Mouse (Mus musculus) myocyte (in vitro differentiated cells): Measurements from ENCODE around the gene Drd4. TPM values are rescaled to one million over a fixed set of nuclear protein-coding genes. Genes with fewer than 3 reads are reported as not detected.
A peak's percentile ranks its signal among the peaks of the same experiment; 100 is the strongest.
"Not testable (repeated sequence)": the region's sequence is repeated elsewhere in the genome, so short reads cannot be mapped to it uniquely, and the experiment has no call there.

Experiments
- H3K27me3 ChIP-seq: one replicate; pipeline ENCODE4 v1.6.1; 2011; ENCODE audit not compliant: control insufficient read depth, insufficient read depth, insufficient read length
- H3K36me3 ChIP-seq: one replicate; pipeline ENCODE4 v1.6.1; 2011; ENCODE audit not compliant: control insufficient read depth, insufficient read depth
- H3K4me2 ChIP-seq: one replicate; pipeline ENCODE4 v1.6.1; 2011; ENCODE audit warnings: low read depth, control low read depth
- H3K4me3 ChIP-seq: one replicate; pipeline ENCODE4 v1.5.1; 2011; ENCODE audit warnings: mild to moderate bottlenecking, control low read depth, moderate library complexity
- H3K79me2 ChIP-seq: one replicate; pipeline ENCODE4 v1.6.1; 2011; ENCODE audit not compliant: control insufficient read depth, insufficient read depth
- H3ac ChIP-seq: one replicate; pipeline ENCODE4 v1.6.1; 2011; ENCODE audit not compliant: control insufficient read depth, insufficient read length
- CEBPB ChIP-seq: IDR thresholded peaks from 2 replicates; pipeline ENCODE4 v1.6.1; 2011; ENCODE audit warnings: mild to moderate bottlenecking, moderate library complexity; ENCODE audit not compliant: poor library complexity, insufficient read depth, severe bottlenecking
- E2F4 ChIP-seq: IDR thresholded peaks from one replicate; pipeline ENCODE4 v1.6.1; 2011; ENCODE audit warnings: mild to moderate bottlenecking, control low read depth, moderate library complexity; ENCODE audit not compliant: insufficient read depth
- MAX ChIP-seq: IDR thresholded peaks from one replicate; pipeline ENCODE4 v1.6.1; 2011; ENCODE audit warnings: low read depth, mild to moderate bottlenecking, control low read depth
- MYOD1 ChIP-seq, 3 experiments: IDR thresholded peaks; one replicate each; pipeline ENCODE4 v1.6.1; 2011; ENCODE audit warnings: control low read depth in 2 of 3, low read depth in 2 of 3, mild to moderate bottlenecking in 2 of 3, moderate library complexity in 1 of 3; ENCODE audit not compliant: insufficient read length in 2 of 3, control insufficient read depth in 1 of 3
- MYOG ChIP-seq, 3 experiments: IDR thresholded peaks; one replicate each; pipeline ENCODE4 v1.6.1; 2011; ENCODE audit warnings: control low read depth in 2 of 3, low read depth in 2 of 3, mild to moderate bottlenecking in 2 of 3; ENCODE audit not compliant: insufficient read length in 2 of 3, control insufficient read depth in 1 of 3, insufficient read depth in 1 of 3
- POLR2A ChIP-seq: IDR thresholded peaks from one replicate; pipeline ENCODE4 v1.6.1; 2011; ENCODE audit warnings: low read depth, mild to moderate bottlenecking, control low read depth, moderate library complexity; ENCODE audit not compliant: insufficient read length
- POLR2AphosphoS2 ChIP-seq: IDR thresholded peaks from one replicate; pipeline ENCODE4 v1.6.1; 2011; ENCODE audit warnings: low read depth, control low read depth; ENCODE audit not compliant: insufficient read length
- REST ChIP-seq: IDR thresholded peaks from one replicate; pipeline ENCODE4 v1.6.1; 2011; ENCODE audit warnings: mild to moderate bottlenecking, control low read depth, moderate library complexity; ENCODE audit not compliant: insufficient read depth, insufficient read length
- SRF ChIP-seq: IDR thresholded peaks from one replicate; pipeline ENCODE4 v1.6.1; 2011; ENCODE audit warnings: low read depth; ENCODE audit not compliant: control insufficient read depth, insufficient read length
- TCF12 ChIP-seq: IDR thresholded peaks from one replicate; pipeline ENCODE4 v1.6.1; 2011; ENCODE audit warnings: mild to moderate bottlenecking, control low read depth; ENCODE audit not compliant: poor library complexity, insufficient read depth, severe bottlenecking
- TCF3 ChIP-seq: IDR thresholded peaks from one replicate; pipeline ENCODE4 v1.6.1; 2011; ENCODE audit warnings: low read depth, control low read depth; ENCODE audit not compliant: insufficient read length
- USF1 ChIP-seq: IDR thresholded peaks from one replicate; pipeline ENCODE4 v1.6.1; 2011; ENCODE audit warnings: low read depth, mild to moderate bottlenecking, control low read depth, moderate library complexity
- polyA plus RNA-seq: library from polyadenylated mRNA; unstranded; fragments of >200 nt; fragmentation: generic; extraction: Trizol; gene quantifications from one replicate; pipeline ENCODE4 v1.2.1, GENCODE M21; 2012; ENCODE audit warnings: missing spikeins

Drd4 gene
- polyA plus RNA-seq: not detected

GRCm38 (mm10) chr7:141291921-141292582 is at the start of gene Drd4:
Gene Drd4, plus strand, starts transcription at chr7:141292006.
- no peaks in the 10 kb centered on the region for H3K36me3 ChIP-seq
- TF ChIP-seq E2F4 (no peak), TCF3 (no peak), SRF (no peak), TCF12 (no peak)
- H3K27me3 ChIP-seq: peaks cover 23% of the 10 kb centered on the region
- no peak within 1 kb of the TSS for H3ac ChIP-seq
- H3K4me3 ChIP-seq: no peak within 1 kb of the TSS
- H3K4me2 ChIP-seq: peak within 1 kb of the TSS; percentile 48
- no peaks in the 10 kb centered on the region for H3K79me2 ChIP-seq

DNA sequence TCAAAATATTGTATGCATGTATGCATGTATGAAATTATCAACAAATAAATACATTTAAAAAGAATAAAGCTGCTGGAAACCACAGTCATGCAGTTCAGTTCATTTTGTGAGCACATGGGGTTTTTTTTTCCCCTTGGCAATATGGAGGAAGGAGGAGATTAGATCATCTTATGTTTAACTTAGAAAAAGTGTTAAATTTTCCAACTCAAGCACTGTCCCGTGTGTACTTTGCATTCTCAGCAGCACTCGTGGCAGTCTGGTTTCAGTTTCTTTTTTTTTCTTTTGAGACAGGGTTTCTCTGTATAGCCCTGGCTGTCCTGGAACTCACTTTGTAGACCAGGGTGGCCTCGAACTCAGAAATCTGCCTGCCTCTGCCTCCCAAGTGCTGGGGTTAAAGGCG is 41.3 kb upstream of the Drd4 start:
- not testable (repeated sequence) for H3K79me2 ChIP-seq, H3ac ChIP-seq, H3K4me3 ChIP-seq

GRCm38 (mm10) chr7:141256159-141256558 is 35.6 kb upstream of the Drd4 start:
- H3K27me3 ChIP-seq: no peaks in the 10 kb centered on the region
- H3ac ChIP-seq: no peak overlapping the region
- TF ChIP-seq SRF: no peak
- TF ChIP-seq CEBPB: no peak
- TF ChIP-seq POLR2AphosphoS2: no peak
- TF ChIP-seq TCF3: no peak
- TF ChIP-seq USF1: no peak
- no peak for TF ChIP-seq E2F4
- TF ChIP-seq MYOD1 (IDR thresholded peaks at IDR 0.05; ENCODE audit: control insufficient read depth in 1 of 3, insufficient read length in 2 of 3, low read depth in 2 of 3): no peak
- no peak for TF ChIP-seq TCF12
- no peak for TF ChIP-seq POLR2A
- no peak for TF ChIP-seq MAX
- TF ChIP-seq MYOG (IDR thresholded peaks at IDR 0.05; ENCODE audit: control insufficient read depth in 1 of 3, insufficient read depth in 1 of 3, insufficient read length in 2 of 3, low read depth in 2 of 3): no peak
- no peak for TF ChIP-seq REST
- no peak overlapping the region for H3K4me2 ChIP-seq
- H3K79me2 ChIP-seq: no peaks in the 10 kb centered on the region
- H3K4me3 ChIP-seq: no peak overlapping the region
- peaks cover 52% of the 10 kb centered on the region for H3K36me3 ChIP-seq

More for the DNA sequence above, 41.3 kb upstream of the Drd4 start:
- H3K27me3 ChIP-seq, H3K4me2 ChIP-seq: not testable (repeated sequence)
- peaks cover 50% of the 10 kb centered on the region for H3K36me3 ChIP-seq

DNA sequence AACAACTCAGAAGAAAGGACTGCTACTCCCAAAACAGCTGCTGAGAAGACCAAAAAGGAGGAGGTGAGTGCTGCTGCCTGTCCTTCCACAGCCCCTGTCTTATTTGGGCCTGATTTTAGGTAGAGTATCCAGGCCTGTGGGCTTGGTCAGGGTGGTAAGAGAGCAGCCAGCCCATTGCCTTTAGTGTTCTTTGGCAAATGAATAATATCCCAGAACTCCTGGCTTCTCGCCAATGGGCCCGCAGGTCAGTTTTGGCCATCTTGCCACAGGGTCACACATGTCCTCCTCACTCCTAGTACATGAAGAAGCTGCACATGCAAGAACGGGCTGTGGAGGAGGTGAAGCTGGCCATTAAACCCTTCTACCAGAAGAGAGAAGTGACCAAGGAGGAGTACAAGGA is 30.3 kb upstream of the Drd4 start:
- peaks cover 40% of the 10 kb centered on the region for H3K36me3 ChIP-seq
- no peak for TF ChIP-seq E2F4
- no peak for TF ChIP-seq CEBPB
- no peak for TF ChIP-seq MYOG (IDR thresholded peaks at IDR 0.05; ENCODE audit: control insufficient read depth in 1 of 3, insufficient read depth in 1 of 3, insufficient read length in 2 of 3, low read depth in 2 of 3)
- no peak for TF ChIP-seq POLR2AphosphoS2
- no peak for TF ChIP-seq TCF3
- TF ChIP-seq MYOD1 (IDR thresholded peaks at IDR 0.05; ENCODE audit: control insufficient read depth in 1 of 3, insufficient read length in 2 of 3, low read depth in 2 of 3): no peak
- no peak for TF ChIP-seq SRF
- H3K79me2 ChIP-seq: no peaks in the 10 kb centered on the region
- H3K4me3 ChIP-seq: no peak overlapping the region
- H3K4me2 ChIP-seq: no peak overlapping the region
- H3K27me3 ChIP-seq: no peaks in the 10 kb centered on the region
- no peak overlapping the region for H3ac ChIP-seq

DNA sequence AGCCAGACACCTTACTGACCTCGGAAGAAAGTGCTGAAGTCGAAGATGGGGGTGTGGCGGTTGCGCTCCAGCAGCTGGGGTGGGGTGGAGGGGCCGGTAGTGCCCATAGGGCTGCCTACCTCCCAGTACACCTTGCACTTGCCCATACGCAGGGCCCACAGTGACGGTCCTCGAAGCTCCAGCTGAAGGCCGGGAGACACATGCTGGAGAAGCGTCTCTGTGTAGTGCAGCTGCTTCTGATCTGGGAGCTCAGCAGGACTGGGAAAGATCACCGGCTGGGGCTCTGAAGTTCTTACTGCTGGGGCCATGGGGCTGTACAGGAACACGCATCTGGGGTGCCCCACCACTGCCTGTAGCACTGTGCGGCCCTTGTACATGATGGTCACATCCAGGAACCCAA is 28.2 kb upstream of the Drd4 start:
- no peak for TF ChIP-seq POLR2AphosphoS2
- H3K27me3 ChIP-seq: no peaks in the 10 kb centered on the region
- H3K4me3 ChIP-seq: no peak overlapping the region
- H3K79me2 ChIP-seq: no peaks in the 10 kb centered on the region
- H3ac ChIP-seq: no peak overlapping the region
- H3K36me3 ChIP-seq: peaks cover 20% of the 10 kb centered on the region
- no peak overlapping the region for H3K4me2 ChIP-seq

- Histone ChIP-seq H3K4me3 (no peak overlapping the region), H3K4me2 (no peak overlapping the region), H3ac (no peak overlapping the region), H3K36me3 (peaks cover 16% of the 10 kb centered on the region), H3K27me3 (no peaks in the 10 kb centered on the region), H3K79me2 (no peaks in the 10 kb centered on the region)
- no peak for TF ChIP-seq TCF12
- no peak for TF ChIP-seq REST
Measured at GRCm38 (mm10) chr7:141264041-141264700, 27.6 kb upstream of the Drd4 start.
